Mouse (Mus musculus) erythroid progenitor cell, adult 5-6 weeks (primary cell): ENCODE results near the gene Gucy2e. TPM values are rescaled to one million over a fixed set of nuclear protein-coding genes. Genes with fewer than 3 reads are reported as not detected.

ENCODE experiments used
- ATAC-seq: replicated peaks from 2 replicates; pipeline ENCODE4 v1.8.0; 2016; ENCODE audit warnings: moderate number of reproducible peaks, mild to moderate bottlenecking, moderate TSS enrichment, inconsistent platforms; ENCODE audit not compliant: poor library complexity, low FRiP score, severe bottlenecking
- total RNA-seq, 2 experiments: library from RNA; stranded (forward) in 1 of 2; stranded (reverse) in 1 of 2; fragments of 150-400 nt in 1 of 2; fragments of 186-747, 209-891 nt in 1 of 2; gene quantifications; 2 replicates each; pipeline versions ENCODE4 v1.2.3 to v1.2.4; 2015 to 2017; ENCODE audit warnings: low replicate concordance in 2 of 2

Gucy2e gene
- total RNA-seq, 2 experiments from 2014 or later = not detected

- ATAC-seq = no peak
These were observed 56.7 kb downstream of the Gucy2e start for GRCm38 (mm10) chr11:69180120-69180519.

GRCm38 (mm10) chr11:69179512-69179911 is 57.3 kb downstream of the Gucy2e start:
- ATAC-seq = no peak

GRCm38 (mm10) chr11:69178525-69178924 is 58.3 kb downstream of the Gucy2e start:
- ATAC-seq = no peak

DNA sequence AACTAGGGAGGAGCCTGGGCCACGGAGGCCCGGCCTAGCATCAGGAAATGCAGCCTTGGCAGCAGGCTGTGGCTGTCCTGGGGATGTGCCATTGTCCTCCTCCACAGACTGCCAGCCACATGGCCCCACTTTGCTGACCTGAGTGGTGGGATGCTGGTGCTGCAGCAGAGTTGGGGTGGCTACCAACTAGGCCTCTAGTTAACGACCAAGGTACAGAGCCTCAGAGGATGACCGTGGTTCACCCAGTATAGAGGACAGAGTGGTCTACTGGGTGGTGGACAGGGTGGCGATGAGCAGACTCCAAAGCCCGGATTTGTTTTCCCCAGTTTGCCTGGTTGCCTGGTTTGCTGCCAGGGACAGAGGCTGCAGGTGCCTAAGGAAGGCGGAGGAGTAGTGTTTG is 62.1 kb downstream of the Gucy2e start:
- no peak for ATAC-seq

- ATAC-seq = no peak
These were observed 64.2 kb downstream of the Gucy2e start for GRCm38 (mm10) chr11:69172606-69173005.

DNA sequence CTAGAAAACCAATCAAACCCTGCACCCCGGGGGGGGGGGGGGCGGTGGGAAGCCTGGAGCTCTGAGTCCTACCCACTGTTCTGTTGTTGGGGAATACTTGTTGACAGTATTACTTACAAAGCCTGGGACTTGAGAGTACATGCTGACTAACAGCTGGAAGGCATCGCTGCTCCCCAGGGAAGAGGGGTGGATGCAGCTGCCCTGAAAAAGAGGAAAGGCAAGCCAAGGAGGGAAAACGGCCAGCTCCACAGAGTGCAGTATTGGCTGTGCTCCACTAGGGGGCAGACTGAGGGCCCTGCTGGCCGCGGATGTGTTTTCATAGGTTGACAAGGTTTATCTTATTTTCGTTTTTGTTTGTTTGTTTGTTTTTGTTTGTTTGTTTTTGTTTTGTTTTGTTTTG is 65.2 kb downstream of the Gucy2e start:
- peak; percentile 55; the same call in 1 of the 2 replicates for ATAC-seq

GRCm38 (mm10) chr11:69169313-69169712 is 67.5 kb downstream of the Gucy2e start:
- no peak for ATAC-seq

Other genes starting within 250 kb of the Gucy2e start
- 11.7 and 15.1 TPM in 2 replicates for gene Pfas, start 228.6 kb downstream of the Gucy2e start, total RNA-seq (2015; ENCODE audit: low replicate concordance)
- 16.1 and 23.4 TPM in 2 replicates for gene Pfas, start 228.6 kb downstream of the Gucy2e start, total RNA-seq (2017; ENCODE audit: low replicate concordance)
- gene Ctc1, start 221.1 kb downstream of the Gucy2e start, total RNA-seq (2015; ENCODE audit: low replicate concordance) = 36.0 and 54.5 TPM in 2 replicates
- 16.7 and 27.1 TPM in 2 replicates for gene Ctc1, start 221.1 kb downstream of the Gucy2e start, total RNA-seq (2017; ENCODE audit: low replicate concordance)
- gene Aurkb, start 191.4 kb downstream of the Gucy2e start, total RNA-seq (2015; ENCODE audit: low replicate concordance) = 328 and 403 TPM in 2 replicates
- 422 and 478 TPM in 2 replicates for gene Aurkb, start 191.4 kb downstream of the Gucy2e start, total RNA-seq (2017; ENCODE audit: low replicate concordance)
- gene Borcs6, start 177.3 kb downstream of the Gucy2e start, total RNA-seq (2015; ENCODE audit: low replicate concordance) = 2.9 and 4.7 TPM in 2 replicates
- 2.2 and 3.1 TPM in 2 replicates for gene Borcs6, start 177.3 kb downstream of the Gucy2e start, total RNA-seq (2017; ENCODE audit: low replicate concordance)
- gene Tmem107, start 166.2 kb downstream of the Gucy2e start, total RNA-seq (2015; ENCODE audit: low replicate concordance) = 21.6 and 27.7 TPM in 2 replicates
- gene Tmem107, start 166.2 kb downstream of the Gucy2e start, total RNA-seq (2017; ENCODE audit: low replicate concordance) = 12.5 and 12.6 TPM in 2 replicates
- gene Vamp2, start 148.5 kb downstream of the Gucy2e start, total RNA-seq (2015; ENCODE audit: low replicate concordance) = 94.1 and 114 TPM in 2 replicates
- 18.2 and 31.1 TPM in 2 replicates for gene Vamp2, start 148.5 kb downstream of the Gucy2e start, total RNA-seq (2017; ENCODE audit: low replicate concordance)
- gene Per1, start 141.8 kb downstream of the Gucy2e start, total RNA-seq (2015; ENCODE audit: low replicate concordance) = 3.4 and 3.6 TPM in 2 replicates
- gene Per1, start 141.8 kb downstream of the Gucy2e start, total RNA-seq (2017; ENCODE audit: low replicate concordance) = 3.3 and 7.6 TPM in 2 replicates
- not detected in 2 replicates for gene Hes7, start 116.6 kb downstream of the Gucy2e start, total RNA-seq (2015; ENCODE audit: low replicate concordance)
- gene Hes7, start 116.6 kb downstream of the Gucy2e start, total RNA-seq (2017; ENCODE audit: low replicate concordance) = not detected in 2 replicates
- gene 9130213A22Rik, start 114.4 kb downstream of the Gucy2e start, total RNA-seq (2015; ENCODE audit: low replicate concordance) = not detected in 2 replicates
- gene 9130213A22Rik, start 114.4 kb downstream of the Gucy2e start, total RNA-seq (2017; ENCODE audit: low replicate concordance) = not detected in 2 replicates
- gene Aloxe3, start 111.1 kb downstream of the Gucy2e start, total RNA-seq (2015; ENCODE audit: low replicate concordance) = not detected in 2 replicates
- gene Aloxe3, start 111.1 kb downstream of the Gucy2e start, total RNA-seq (2017; ENCODE audit: low replicate concordance) = 3.1 TPM in 1 of 2 replicates, not detected in the other
- not detected in 2 replicates for gene Alox12b, start 80.0 kb downstream of the Gucy2e start, total RNA-seq (2015; ENCODE audit: low replicate concordance)
- gene Alox12b, start 80.0 kb downstream of the Gucy2e start, total RNA-seq (2017; ENCODE audit: low replicate concordance) = not detected in 2 replicates
- not detected in 2 replicates for gene Alox8, start 39.2 kb downstream of the Gucy2e start, total RNA-seq (2015; ENCODE audit: low replicate concordance)
- gene Alox8, start 39.2 kb downstream of the Gucy2e start, total RNA-seq (2017; ENCODE audit: low replicate concordance) = not detected in 2 replicates
- 107 and 135 TPM in 2 replicates for gene Cntrob, start 86.7 kb upstream of the Gucy2e start, total RNA-seq (2015; ENCODE audit: low replicate concordance)
- gene Cntrob, start 86.7 kb upstream of the Gucy2e start, total RNA-seq (2017; ENCODE audit: low replicate concordance) = 77.5 and 113 TPM in 2 replicates
- 101 and 143 TPM in 2 replicates for gene Trappc1, start 86.9 kb upstream of the Gucy2e start, total RNA-seq (2015; ENCODE audit: low replicate concordance)
- 48.5 and 72.5 TPM in 2 replicates for gene Trappc1, start 86.9 kb upstream of the Gucy2e start, total RNA-seq (2017; ENCODE audit: low replicate concordance)
- not detected in 2 replicates for gene Kcnab3, start 89.2 kb upstream of the Gucy2e start, total RNA-seq (2015; ENCODE audit: low replicate concordance)
- gene Kcnab3, start 89.2 kb upstream of the Gucy2e start, total RNA-seq (2017; ENCODE audit: low replicate concordance) = not detected in 2 replicates
- 1.7 and 8.3 TPM in 2 replicates for gene Rnf227, start 103.4 kb upstream of the Gucy2e start, total RNA-seq (2015; ENCODE audit: low replicate concordance)
- gene Rnf227, start 103.4 kb upstream of the Gucy2e start, total RNA-seq (2017; ENCODE audit: low replicate concordance) = 3.9 and 6.5 TPM in 2 replicates
- 21.0 and 33.2 TPM in 2 replicates for gene Chd3, start 132.4 kb upstream of the Gucy2e start, total RNA-seq (2015; ENCODE audit: low replicate concordance)
- 18.9 and 19.5 TPM in 2 replicates for gene Chd3, start 132.4 kb upstream of the Gucy2e start, total RNA-seq (2017; ENCODE audit: low replicate concordance)
- 26.8 and 31.7 TPM in 2 replicates for gene Naa38, start 158.5 kb upstream of the Gucy2e start, total RNA-seq (2015; ENCODE audit: low replicate concordance)
- 21.6 and 21.9 TPM in 2 replicates for gene Naa38, start 158.5 kb upstream of the Gucy2e start, total RNA-seq (2017; ENCODE audit: low replicate concordance)
- gene Cyb5d1, start 158.6 kb upstream of the Gucy2e start, total RNA-seq (2015; ENCODE audit: low replicate concordance) = 8.3 and 11.7 TPM in 2 replicates
- gene Cyb5d1, start 158.6 kb upstream of the Gucy2e start, total RNA-seq (2017; ENCODE audit: low replicate concordance) = 25.7 and 32.5 TPM in 2 replicates
- gene Tmem88, start 161.2 kb upstream of the Gucy2e start, total RNA-seq (2015; ENCODE audit: low replicate concordance) = not detected in 2 replicates
- gene Tmem88, start 161.2 kb upstream of the Gucy2e start, total RNA-seq (2017; ENCODE audit: low replicate concordance) = not detected in 2 replicates
- gene Kdm6b, start 176.6 kb upstream of the Gucy2e start, total RNA-seq (2015; ENCODE audit: low replicate concordance) = 6.5 and 11.7 TPM in 2 replicates
- 0.64 and 1.2 TPM in 2 replicates for gene Kdm6b, start 176.6 kb upstream of the Gucy2e start, total RNA-seq (2017; ENCODE audit: low replicate concordance)